Mouse (Mus musculus) embryonic facial prominence, embryonic 14.5 days (tissue): Measurements from ENCODE around the gene Tbc1d4. TPM values are rescaled to one million over a fixed set of nuclear protein-coding genes. Genes with fewer than 3 reads are reported as not detected.

Experiments
- ATAC-seq: fragments of 200-750 bp; cut with Nextera tagmentation; 2 replicates; pipeline ENCODE4 v1.8.0; 2017; ENCODE audit warnings: low read depth, moderate number of reproducible peaks, moderate TSS enrichment
- DNase-seq: peaks from one replicate; pipeline ENCODE4 v3.0.0-alpha.2; 2015; ENCODE audit warnings: low spot score
- H3K27ac ChIP-seq: fragments of 300-500 bp; sonication (generic); replicated peaks from 2 replicates; pipeline ENCODE4 v1.5.1; 2014; ENCODE audit warnings: low read depth, mild to moderate bottlenecking, low read length, moderate library complexity
- H3K27me3 ChIP-seq: fragments of 300-500 bp; sonication (generic); replicated peaks from 2 replicates; pipeline ENCODE4 v1.6.1; 2014; ENCODE audit warnings: low read length; ENCODE audit not compliant: control insufficient read depth, insufficient read depth
- H3K36me3 ChIP-seq: fragments of 300-500 bp; sonication (generic); 2 replicates; pipeline ENCODE4 v1.6.1; 2014; ENCODE audit warnings: low read length, mixed read lengths; ENCODE audit not compliant: control insufficient read depth, insufficient read depth
- H3K4me1 ChIP-seq: fragments of 300-500 bp; sonication (generic); 2 replicates; pipeline ENCODE4 v1.6.1; 2014; ENCODE audit warnings: antibody characterized with exemption, low read length; ENCODE audit not compliant: control insufficient read depth, insufficient read depth
- H3K4me2 ChIP-seq: fragments of 300-500 bp; sonication (generic); 2 replicates; pipeline ENCODE4 v1.6.1; 2014; ENCODE audit warnings: low read depth, mild to moderate bottlenecking, low read length, moderate library complexity, mixed read lengths
- H3K4me3 ChIP-seq: fragments of 300-500 bp; sonication (generic); 2 replicates; pipeline ENCODE4 v1.5.1; 2014; ENCODE audit warnings: low read depth, mild to moderate bottlenecking, low read length
- H3K9ac ChIP-seq: fragments of 300-500 bp; sonication (generic); 2 replicates; pipeline ENCODE4 v1.6.1; 2014; ENCODE audit warnings: low read depth, mild to moderate bottlenecking, low read length, moderate library complexity, mixed read lengths
- H3K9me3 ChIP-seq: fragments of 300-500 bp; sonication (generic); 2 replicates; pipeline ENCODE4 v1.6.1; 2016; ENCODE audit warnings: low read length; ENCODE audit not compliant: control insufficient read depth
- WGBS: fragments of 180-500 bp; shearing (Covaris S2); extraction: QIAGEN DNeasy Blood & Tissue Kit; methylation state at CpG from one replicate; pipeline ENCODE4 v1.1.7; 2014; 5-methylcytosine and 5-hydroxymethylcytosine counted together
- polyA plus RNA-seq: library from polyadenylated mRNA; unstranded; fragments of >200 nt; fragmentation: Nextera tagmentation; extraction: Ambion mirVana; gene quantifications from 2 replicates; pipeline ENCODE4 v1.2.1, GENCODE M21; 2014

Tbc1d4 gene
- polyA plus RNA-seq, 1 experiment from 2014 or later, result 17.3 TPM

GRCm38 (mm10) chr14:101529194-101529593 is 79.8 kb downstream of the Tbc1d4 start:
- H3K9me3 ChIP-seq, result no peaks in the 10 kb centered on the region
- no peak for ATAC-seq
- WGBS, result 91% methylated on average over 6 of the region's 6 CpGs
- H3K27ac ChIP-seq, result no peak overlapping the region
- H3K36me3 ChIP-seq, result no peaks in the 10 kb centered on the region
- no peak overlapping the region for H3K4me2 ChIP-seq
- H3K27me3 ChIP-seq, result no peaks in the 10 kb centered on the region
- H3K4me1 ChIP-seq, result no peaks in the 10 kb centered on the region
- H3K9ac ChIP-seq, result no peak overlapping the region
- H3K4me3 ChIP-seq, result no peak overlapping the region
- DNase-seq, result no peak

- H3K36me3 ChIP-seq, result no peaks in the 10 kb centered on the region
- H3K4me1 ChIP-seq, result no peaks in the 10 kb centered on the region
- WGBS, result 76% methylated on average over 11 of the region's 11 CpGs
- H3K4me3 ChIP-seq, result no peak overlapping the region
- no peak overlapping the region for H3K9ac ChIP-seq
- H3K27ac ChIP-seq, result no peak overlapping the region
- no peak for ATAC-seq
- no peak overlapping the region for H3K4me2 ChIP-seq
- DNase-seq, result no peak
- no peaks in the 10 kb centered on the region for H3K27me3 ChIP-seq
- no peaks in the 10 kb centered on the region for H3K9me3 ChIP-seq
Measured at GRCm38 (mm10) chr14:101527420-101527996, 81.5 kb downstream of the Tbc1d4 start.

- H3K27me3 ChIP-seq, result no peaks in the 10 kb centered on the region
- DNase-seq, result no peak
- WGBS, result 36% methylated on average over 1 of the region's 1 CpGs
- H3K27ac ChIP-seq, result no peak overlapping the region
- H3K9me3 ChIP-seq, result no peaks in the 10 kb centered on the region
- H3K4me2 ChIP-seq, result no peak overlapping the region
- H3K36me3 ChIP-seq, result no peaks in the 10 kb centered on the region
- no peak for ATAC-seq
- no peak overlapping the region for H3K4me3 ChIP-seq
- H3K4me1 ChIP-seq, result no peaks in the 10 kb centered on the region
- H3K9ac ChIP-seq, result no peak overlapping the region
Measured at GRCm38 (mm10) chr14:101526478-101526877, 82.5 kb downstream of the Tbc1d4 start.

- 70% methylated on average over 2 of the region's 2 CpGs for WGBS
- no peak overlapping the region for H3K27ac ChIP-seq
- no peaks in the 10 kb centered on the region for H3K4me1 ChIP-seq
- no peak overlapping the region for H3K9ac ChIP-seq
- no peaks in the 10 kb centered on the region for H3K9me3 ChIP-seq
- no peak for ATAC-seq
- H3K36me3 ChIP-seq, result no peaks in the 10 kb centered on the region
- H3K27me3 ChIP-seq, result no peaks in the 10 kb centered on the region
- DNase-seq, result no peak
- no peak overlapping the region for H3K4me3 ChIP-seq
- H3K4me2 ChIP-seq, result no peak overlapping the region
Measured at GRCm38 (mm10) chr14:101519964-101520363, 89.0 kb downstream of the Tbc1d4 start.

- Histone ChIP-seq H3K9me3 (no peaks in the 10 kb centered on the region), H3K4me1 (no peaks in the 10 kb centered on the region), H3K27me3 (no peaks in the 10 kb centered on the region), H3K9ac (no peak overlapping the region), H3K36me3 (no peaks in the 10 kb centered on the region), H3K4me2 (no peak overlapping the region), H3K4me3 (no peak overlapping the region), H3K27ac (no peak overlapping the region)
- no peak for DNase-seq
- no peak for ATAC-seq
- 43% methylated on average over 14 of the region's 14 CpGs for WGBS
Measured at GRCm38 (mm10) chr14:101518259-101518658, 90.7 kb downstream of the Tbc1d4 start.

- H3K36me3 ChIP-seq, result no peaks in the 10 kb centered on the region
- WGBS, result 86% methylated on average over 6 of the region's 6 CpGs
- H3K27ac ChIP-seq, result no peak overlapping the region
- no peak overlapping the region for H3K4me3 ChIP-seq
- H3K9me3 ChIP-seq, result no peaks in the 10 kb centered on the region
- ATAC-seq (no peak), DNase-seq (no peak)
- no peak overlapping the region for H3K4me2 ChIP-seq
- H3K27me3 ChIP-seq, result no peaks in the 10 kb centered on the region
- H3K4me1 ChIP-seq, result no peaks in the 10 kb centered on the region
- H3K9ac ChIP-seq, result no peak overlapping the region
Measured at GRCm38 (mm10) chr14:101517801-101518200, 91.2 kb downstream of the Tbc1d4 start.

- no peaks in the 10 kb centered on the region for H3K27me3 ChIP-seq
- H3K9me3 ChIP-seq, result no peaks in the 10 kb centered on the region
- no peak overlapping the region for H3K27ac ChIP-seq
- H3K4me3 ChIP-seq, result no peak overlapping the region
- H3K4me2 ChIP-seq, result no peak overlapping the region
- no peak overlapping the region for H3K9ac ChIP-seq
- H3K36me3 ChIP-seq, result no peaks in the 10 kb centered on the region
- WGBS, result 24% methylated on average over 5 of the region's 5 CpGs
- ATAC-seq, result no peak
- peak; percentile 53 for DNase-seq
- H3K4me1 ChIP-seq, result no peaks in the 10 kb centered on the region
Measured at GRCm38 (mm10) chr14:101517341-101517740, 91.7 kb downstream of the Tbc1d4 start.

GRCm38 (mm10) chr14:101516864-101517263 is 92.1 kb downstream of the Tbc1d4 start:
- ATAC-seq, result peak; percentile 67; the same call in 1 of the 2 replicates
- Histone ChIP-seq H3K27ac (no peak overlapping the region), H3K4me1 (no peaks in the 10 kb centered on the region), H3K4me3 (no peak overlapping the region), H3K9ac (no peak overlapping the region), H3K36me3 (no peaks in the 10 kb centered on the region), H3K9me3 (no peaks in the 10 kb centered on the region), H3K4me2 (no peak overlapping the region), H3K27me3 (no peaks in the 10 kb centered on the region)
- WGBS, result 34% methylated on average over 5 of the region's 5 CpGs
- peak; percentile 48 for DNase-seq

- 95% methylated on average over 11 of the region's 11 CpGs for WGBS
- no peak overlapping the region for H3K27ac ChIP-seq
- no peak for DNase-seq
- no peak for ATAC-seq
- no peaks in the 10 kb centered on the region for H3K27me3 ChIP-seq
- H3K36me3 ChIP-seq, result no peaks in the 10 kb centered on the region
- no peaks in the 10 kb centered on the region for H3K4me1 ChIP-seq
- H3K9me3 ChIP-seq, result no peaks in the 10 kb centered on the region
- no peak overlapping the region for H3K9ac ChIP-seq
- H3K4me2 ChIP-seq, result no peak overlapping the region
- no peak overlapping the region for H3K4me3 ChIP-seq
Measured at GRCm38 (mm10) chr14:101516031-101516430, 93.0 kb downstream of the Tbc1d4 start.
